Mouse (Mus musculus) monocyte, adult 2 months (primary cell): ENCODE data around the gene Hnrnpl.
A peak's percentile ranks its signal among the peaks of the same experiment; 100 is the strongest.

Source experiments
- DNase-seq, 2 experiments: peaks; one replicate each; pipeline ENCODE4 v3.0.0; 2022; ENCODE audit warnings: low spot score in 2 of 2, low read depth in 1 of 2

Hnrnpl gene

DNA sequence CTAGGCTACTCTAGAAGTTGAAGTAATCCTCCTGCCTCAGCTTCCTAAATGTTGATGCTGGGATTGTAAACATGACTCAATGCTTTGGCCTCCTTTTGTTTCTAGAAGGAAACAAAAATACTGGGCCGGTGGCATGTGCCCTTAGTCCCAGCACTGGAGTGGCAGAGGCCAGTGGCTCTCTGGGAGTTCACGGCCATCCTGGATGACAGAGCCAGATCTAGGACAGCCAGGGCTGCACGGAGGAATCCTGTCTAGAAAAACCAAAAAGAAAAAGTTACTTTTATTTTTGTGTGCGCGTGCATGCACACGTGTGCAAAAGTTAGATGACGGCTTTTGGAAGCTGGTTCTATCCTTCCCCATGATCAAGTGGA is 18.0 kb downstream of the Hnrnpl start:
- no peak for DNase-seq

GRCm38 (mm10) chr7:28827338-28827737 is 19.0 kb downstream of the Hnrnpl start:
- DNase-seq: no peak

- no peak for DNase-seq
These were observed 21.5 kb downstream of the Hnrnpl start for GRCm38 (mm10) chr7:28829821-28830220.

GRCm38 (mm10) chr7:28830981-28831380 is 22.6 kb downstream of the Hnrnpl start:
- no peak for DNase-seq

DNA sequence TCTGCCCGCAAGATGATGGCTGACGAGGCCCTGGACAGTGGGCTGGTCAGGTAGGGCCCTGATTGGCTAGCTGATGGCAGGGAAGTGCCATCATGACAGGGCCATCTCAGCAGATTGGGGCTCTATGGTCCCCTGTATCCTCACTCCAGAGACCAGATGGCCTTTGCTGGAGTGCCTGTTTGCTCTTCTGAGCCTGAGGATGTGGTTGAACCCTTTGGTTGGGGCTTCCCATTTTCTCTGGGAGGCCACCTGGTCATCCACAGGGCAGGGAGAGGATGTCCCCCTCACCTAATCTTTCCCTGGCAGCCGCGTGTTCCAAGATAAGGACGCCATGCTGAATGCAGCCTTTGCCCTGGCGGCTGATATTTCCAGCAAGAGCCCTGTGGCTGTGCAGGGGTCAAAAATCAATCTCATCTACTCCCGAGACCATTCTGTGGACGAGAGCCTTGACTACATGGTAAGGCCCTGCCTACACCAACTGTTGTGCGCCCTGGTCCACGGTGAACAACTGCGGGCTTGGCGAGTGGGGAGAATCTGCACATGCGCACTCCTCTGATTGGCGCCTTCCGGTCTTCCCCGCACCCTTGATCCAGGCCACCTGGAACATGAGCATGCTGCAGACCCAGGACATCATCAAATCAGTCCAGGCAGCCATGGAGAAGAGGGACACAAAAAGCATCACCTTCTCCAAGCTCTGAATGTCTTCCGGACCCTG is 23.2 kb downstream of the Hnrnpl start:
- no peak for DNase-seq

- DNase-seq: no peak
These were observed 23.8 kb downstream of the Hnrnpl start for GRCm38 (mm10) chr7:28832137-28832536.

DNA sequence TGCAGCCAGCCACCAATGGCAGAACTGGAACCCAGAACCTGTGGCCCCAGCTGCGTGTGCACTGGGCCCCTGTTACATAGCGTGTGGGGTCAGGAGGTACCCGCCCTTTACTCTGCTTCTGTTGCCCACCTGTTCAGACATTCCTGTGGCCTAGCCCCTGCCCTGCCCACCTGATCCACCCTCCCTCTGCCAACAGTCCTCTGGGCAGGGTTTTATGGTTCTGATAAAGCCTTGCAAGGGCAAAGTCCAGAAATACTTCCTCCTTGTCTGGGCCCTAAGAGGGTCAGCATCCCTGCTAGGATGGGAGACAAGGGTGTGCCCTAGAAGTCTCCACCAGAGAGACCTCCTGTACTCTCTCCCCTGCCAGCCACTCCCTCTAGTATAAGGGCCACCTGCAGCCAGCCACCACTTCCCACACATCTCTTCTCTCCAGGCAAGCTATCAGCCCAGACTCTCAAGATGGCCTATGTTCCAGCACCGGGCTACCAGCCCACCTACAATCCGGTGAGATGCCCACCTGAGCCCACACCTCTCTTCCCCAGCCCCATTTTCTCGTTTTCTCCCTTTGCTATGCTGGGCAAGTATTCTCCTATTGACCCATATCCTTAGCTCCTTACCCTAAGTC is 25.5 kb downstream of the Hnrnpl start, which contains the start of gene Lgals4:
Gene Lgals4, plus strand, starts transcription at position 132 of the 625 bp plus-strand sequence.
- DNase-seq: no peak

DNA sequence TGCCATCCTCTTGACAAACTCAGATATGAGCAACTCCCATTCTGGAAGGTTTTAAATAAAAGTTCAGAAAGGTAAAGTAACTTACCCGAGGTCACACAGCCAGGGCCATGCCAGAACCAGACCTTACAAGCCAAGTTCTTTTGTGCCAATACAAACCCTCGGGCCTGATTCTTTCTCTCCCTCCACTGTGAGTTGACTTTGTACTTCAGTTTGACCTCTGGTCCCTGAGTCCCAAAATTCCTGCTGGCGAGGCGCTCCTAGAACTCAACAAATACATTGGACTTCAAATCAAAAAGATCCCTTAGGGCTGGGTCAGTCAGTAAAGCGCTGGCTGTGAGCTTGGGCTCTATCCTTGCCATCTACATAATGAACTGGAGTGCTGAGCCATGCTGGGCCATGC is 28.6 kb downstream of the Hnrnpl start:
- no peak for DNase-seq

GRCm38 (mm10) chr7:28838331-28838730 is 30.0 kb downstream of the Hnrnpl start:
- DNase-seq: no peak

DNA sequence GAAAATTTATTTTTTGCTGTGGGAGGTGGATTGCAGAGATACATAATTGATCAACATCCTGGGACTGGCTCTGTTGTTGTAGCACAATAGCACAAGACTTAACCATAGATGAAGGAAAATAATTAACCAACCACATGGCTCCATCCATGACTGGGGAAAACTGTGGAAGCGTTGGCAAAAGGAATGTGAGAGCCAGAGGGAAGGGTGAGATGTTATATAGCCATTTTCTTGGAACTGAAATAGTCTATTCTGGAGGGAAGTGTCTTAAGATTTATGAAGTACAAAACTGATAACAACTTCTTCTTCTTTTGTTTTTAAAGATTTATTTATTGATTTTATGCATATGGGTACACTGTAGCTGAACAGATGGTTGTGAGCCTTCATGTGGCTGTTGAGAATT is 38.9 kb downstream of the Hnrnpl start:
- no peak for DNase-seq

DNA sequence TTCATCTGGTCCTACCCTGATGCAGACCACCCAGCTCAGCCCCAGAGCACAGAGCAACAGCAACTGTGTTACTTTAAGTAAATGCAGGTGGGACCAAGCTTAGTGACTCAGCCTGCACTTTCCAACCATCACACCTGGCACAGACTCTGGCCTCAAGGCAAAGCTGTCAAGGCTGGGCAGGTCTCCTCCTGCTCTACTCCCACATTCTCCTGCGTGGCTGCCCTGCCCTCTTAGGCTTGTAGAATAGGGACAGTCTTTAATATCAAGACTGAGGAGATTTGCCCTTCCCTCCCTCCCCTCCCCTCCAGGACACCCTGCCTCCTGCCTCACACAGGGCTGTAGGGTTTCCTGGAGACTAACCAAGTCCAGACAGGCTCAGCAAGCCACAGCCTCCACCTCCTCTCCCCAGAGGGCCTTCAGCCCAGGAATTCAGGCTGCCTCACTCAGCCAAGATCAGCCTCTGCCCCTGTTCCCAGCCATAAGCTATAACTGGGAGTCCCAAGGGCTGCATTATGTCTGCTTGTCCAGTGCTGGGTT is 41.4 kb downstream of the Hnrnpl start:
- DNase-seq: no peak

DNA sequence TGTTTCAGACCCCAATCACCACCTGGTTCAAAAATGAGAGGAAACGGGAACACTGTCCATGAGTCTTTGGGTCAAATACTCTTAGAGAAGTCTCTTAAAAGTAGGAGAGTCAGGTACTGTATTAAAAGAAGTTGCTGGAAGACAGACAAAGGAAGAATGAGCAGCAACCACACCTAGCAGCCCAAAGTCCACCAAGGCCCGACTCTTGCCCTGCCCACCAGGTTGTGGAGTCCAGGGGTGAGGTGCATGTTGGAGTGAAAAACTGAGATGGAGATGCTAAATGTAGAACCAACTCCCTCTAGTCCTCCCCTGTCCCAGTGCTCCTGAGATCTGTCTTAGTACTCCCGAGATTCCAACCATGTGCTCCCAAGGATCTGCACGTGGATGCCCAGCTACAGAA is 42.3 kb downstream of the Hnrnpl start:
- DNase-seq: no peak

DNA sequence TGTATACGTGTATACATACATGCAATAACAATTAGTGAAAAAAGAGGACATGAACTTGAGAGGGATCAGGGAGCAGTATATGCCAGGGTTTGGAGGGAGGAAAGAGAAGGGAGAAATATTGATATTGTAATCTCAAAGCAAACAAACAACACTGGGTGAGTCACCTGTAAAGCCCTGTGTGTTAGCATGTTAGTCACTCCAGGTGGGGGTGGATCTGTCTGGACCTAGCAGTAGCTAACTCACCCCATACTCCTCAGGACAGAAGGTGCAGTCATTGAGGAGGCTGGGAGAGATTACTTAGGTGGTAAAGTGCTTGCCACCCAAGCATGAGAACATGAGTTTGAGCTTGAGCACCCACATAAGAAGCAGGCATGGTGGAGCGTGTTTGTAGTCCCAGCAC is 51.6 kb downstream of the Hnrnpl start:
- no peak for DNase-seq

DNA sequence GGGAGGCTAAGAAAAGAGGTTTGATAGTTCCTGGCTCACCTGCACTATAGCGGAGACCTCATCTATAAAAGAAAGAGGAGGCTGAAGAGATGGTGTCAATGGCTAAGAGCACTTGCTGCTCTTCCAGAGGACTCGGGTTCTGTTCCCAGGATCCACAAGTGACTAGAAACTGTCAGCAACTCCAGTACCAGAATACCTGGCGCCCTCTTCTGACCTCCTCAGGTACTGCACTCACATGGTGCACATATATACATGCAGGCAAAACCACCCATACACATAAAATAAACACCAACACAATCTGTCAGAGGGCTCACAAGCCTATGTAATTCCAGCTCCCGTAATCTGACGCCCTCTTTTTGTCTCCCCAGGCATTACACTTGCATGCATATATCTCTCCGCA is 52.6 kb downstream of the Hnrnpl start:
- no peak for DNase-seq

DNA sequence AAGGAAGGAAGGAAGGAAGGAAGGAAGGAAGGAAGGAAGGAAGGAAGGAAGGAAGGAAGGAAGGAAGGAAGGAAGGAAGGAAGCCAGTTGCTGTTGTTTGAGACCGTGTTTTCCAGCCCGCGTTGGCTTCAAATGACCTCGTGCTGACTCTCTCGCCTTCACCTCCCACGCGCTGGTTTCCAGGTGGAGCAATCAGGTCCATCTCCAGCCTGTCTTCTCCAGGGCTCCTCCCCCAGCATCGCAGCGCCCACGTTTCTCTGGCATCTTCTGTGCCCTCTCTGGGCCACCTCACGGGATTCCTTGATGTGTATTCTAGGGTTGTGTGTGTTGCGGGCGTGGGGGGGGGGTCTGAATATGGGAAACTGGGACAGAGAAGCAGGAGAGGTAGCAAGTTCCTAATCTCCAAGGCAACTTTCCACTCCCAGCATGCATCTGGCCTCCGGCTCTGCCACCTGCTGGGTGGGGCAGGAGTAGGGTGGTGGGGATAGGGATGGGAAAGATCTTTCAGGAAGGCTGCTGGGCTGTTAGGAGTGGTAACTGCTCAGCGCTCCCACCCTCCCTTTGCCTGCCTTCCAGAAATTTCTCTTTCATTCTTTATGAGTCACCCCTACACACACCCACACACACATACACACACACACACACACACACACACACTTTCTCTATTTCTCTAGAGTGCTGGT is 54.6 kb downstream of the Hnrnpl start:
- no peak for DNase-seq

DNA sequence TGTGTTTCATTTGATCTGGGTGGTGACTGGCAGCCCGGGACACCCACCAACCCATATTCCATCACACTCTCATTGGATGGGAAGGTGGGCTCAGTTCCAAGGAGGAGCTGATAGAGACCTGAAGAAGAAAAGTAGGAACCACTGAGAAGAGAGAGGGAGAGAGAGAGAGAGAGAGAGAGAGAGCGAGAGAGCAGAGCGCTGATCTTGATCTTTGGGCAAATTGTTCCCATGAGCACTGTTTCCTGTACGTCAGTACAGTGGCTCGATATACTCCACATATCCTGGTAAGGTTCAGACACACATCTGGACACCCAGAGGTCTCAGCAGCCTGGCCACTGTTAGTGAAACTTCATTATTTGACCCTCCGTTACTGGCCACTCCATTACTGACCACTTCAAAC is 55.2 kb downstream of the Hnrnpl start, which contains the start of gene Lgals7:
Gene Lgals7, plus strand, starts transcription at position 314 of the 400 bp plus-strand sequence.
- DNase-seq: no peak

DNA sequence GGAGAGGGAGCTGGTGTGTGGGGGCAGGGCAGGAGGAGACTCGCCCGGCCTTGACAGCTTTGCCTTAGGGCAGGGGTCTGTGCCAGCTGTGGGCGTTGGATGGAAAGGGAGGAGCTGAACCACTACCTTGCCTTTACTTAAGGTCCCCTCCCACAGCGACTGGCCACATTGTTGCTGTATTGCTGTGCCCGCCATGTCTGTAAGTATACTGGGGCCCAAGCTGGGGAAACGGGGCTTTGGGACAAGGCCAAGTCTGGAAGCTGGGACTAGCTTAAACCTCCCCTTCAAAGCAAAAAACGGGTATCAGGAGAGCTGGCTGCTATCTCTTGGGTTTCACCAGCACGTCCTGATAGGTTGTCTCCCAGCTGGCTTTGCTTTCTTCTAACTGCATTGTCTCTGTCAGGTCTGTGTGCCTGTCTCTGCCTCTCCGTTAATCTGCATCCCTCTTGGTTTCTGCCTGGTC is 56.0 kb downstream of the Hnrnpl start:
- DNase-seq: no peak

GRCm38 (mm10) chr7:28865481-28866300 is 57.4 kb downstream of the Hnrnpl start:
- peak; percentile 45 to 72 for DNase-seq

GRCm38 (mm10) chr7:28866769-28867507 is 58.6 kb downstream of the Hnrnpl start:
- no peak for DNase-seq
